Mouse (Mus musculus) heart, postnatal 0 days (tissue): ENCODE measurements around the gene Pde4c. TPM values are rescaled to one million over a fixed set of nuclear protein-coding genes. Genes with fewer than 3 reads are reported as not detected.
A peak's percentile ranks its signal among the peaks of the same experiment; 100 is the strongest.

Experiments
- ATAC-seq: fragments of 200-750 bp; cut with Nextera tagmentation; 2 replicates; pipeline ENCODE4 v1.8.0; 2017; ENCODE audit warnings: low read depth, moderate number of reproducible peaks, moderate library complexity; ENCODE audit not compliant: insufficient read depth
- DNase-seq: peaks from one replicate; pipeline ENCODE4 v3.0.0-alpha.2; 2016; ENCODE audit warnings: low spot score
- H3K27ac ChIP-seq: fragments of 300-500 bp; sonication (generic); 2 replicates; pipeline ENCODE4 v1.5.1; 2014; ENCODE audit warnings: low read depth, mild to moderate bottlenecking
- H3K27me3 ChIP-seq: fragments of 300-500 bp; sonication (generic); 2 replicates; pipeline ENCODE4 v1.6.1; 2014; ENCODE audit warnings: low read length, mixed read lengths; ENCODE audit not compliant: control insufficient read depth, insufficient read depth
- H3K36me3 ChIP-seq: fragments of 300-500 bp; sonication (generic); replicated peaks from 2 replicates; pipeline ENCODE4 v1.6.1; 2014; ENCODE audit warnings: low read length, mixed read lengths; ENCODE audit not compliant: control insufficient read depth, insufficient read depth
- H3K4me1 ChIP-seq: fragments of 300-500 bp; sonication (generic); 2 replicates; pipeline ENCODE4 v1.6.1; 2014; ENCODE audit warnings: antibody characterized with exemption; ENCODE audit not compliant: control insufficient read depth, insufficient read depth
- H3K4me2 ChIP-seq: fragments of 300-500 bp; sonication (generic); 2 replicates; pipeline ENCODE4 v1.6.1; 2014; ENCODE audit warnings: low read depth, mild to moderate bottlenecking, low read length, moderate library complexity
- H3K4me3 ChIP-seq: fragments of 300-500 bp; sonication (generic); 2 replicates; pipeline ENCODE4 v1.5.1; 2014; ENCODE audit warnings: low read depth, low read length
- H3K9ac ChIP-seq: fragments of 300-500 bp; sonication (generic); replicated peaks from 2 replicates; pipeline ENCODE4 v1.6.1; 2014; ENCODE audit warnings: low read depth, low read length, mixed read lengths
- H3K9me3 ChIP-seq: fragments of 300-500 bp; sonication (generic); replicated peaks from 2 replicates; pipeline ENCODE4 v1.6.1; 2016; ENCODE audit warnings: low read length; ENCODE audit not compliant: control insufficient read depth
- CTCF ChIP-seq: IDR thresholded peaks from 2 replicates; pipeline ENCODE4 v1.5.1; 2016; ENCODE audit warnings: antibody characterized with exemption, control low read depth, low read depth
- EP300 ChIP-seq: IDR thresholded peaks from 2 replicates; pipeline ENCODE4 v1.6.1; 2016; ENCODE audit warnings: antibody characterized with exemption, low read depth
- WGBS: fragments of 180-500 bp; shearing (Covaris S2); extraction: QIAGEN DNeasy Blood & Tissue Kit; methylation state at CpG from one replicate; pipeline ENCODE4 v1.1.7; 2014; 5-methylcytosine and 5-hydroxymethylcytosine counted together
- polyA plus RNA-seq: library from polyadenylated mRNA; unstranded; fragments of >200 nt; fragmentation: Nextera tagmentation; extraction: Ambion mirVana; gene quantifications from 2 replicates; pipeline ENCODE4 v1.2.1, GENCODE M21; 2015
- total RNA-seq: library from RNA; depleted of rRNA; stranded (reverse); fragments of >200 nt; gene quantifications from 2 replicates; pipeline ENCODE4 v1.2.3, GENCODE M21; 2014; ENCODE audit warnings: low replicate concordance

Pde4c gene
- total and polyA plus RNA-seq, 2 experiments from 2014 or later: 0.42 to 0.56 TPM

GRCm38 (mm10) chr8:70766571-70767440, 43.3 kb downstream of the Pde4c start:
- no peak overlapping the region for H3K27ac ChIP-seq
- H3K4me2 ChIP-seq: peak overlapping the region; percentile 73
- peaks cover 33% of the 10 kb centered on the region for H3K36me3 ChIP-seq
- H3K27me3 ChIP-seq: no peaks in the 10 kb centered on the region
- no peak for TF ChIP-seq EP300
- no peak for TF ChIP-seq CTCF
- H3K9me3 ChIP-seq: no peaks in the 10 kb centered on the region
- 14% methylated on average over 21 of the region's 21 CpGs for WGBS
- peak overlapping the region; percentile 51 for H3K9ac ChIP-seq
- ATAC-seq (0 out of 2 replicates have a peak, but pooled peaks have one; percentile 8), DNase-seq (no peak)
- peak overlapping the region; percentile 43 for H3K4me3 ChIP-seq
- H3K4me1 ChIP-seq: peaks cover 14% of the 10 kb centered on the region

GRCm38 (mm10) chr8:70767503-70767902, 44.0 kb downstream of the Pde4c start:
- no peak for TF ChIP-seq EP300
- no peak for TF ChIP-seq CTCF
- no peak overlapping the region for H3K27ac ChIP-seq
- no peak for DNase-seq
- H3K4me3 ChIP-seq: no peak overlapping the region
- no peak overlapping the region for H3K9ac ChIP-seq
- H3K9me3 ChIP-seq: no peaks in the 10 kb centered on the region
- H3K27me3 ChIP-seq: no peaks in the 10 kb centered on the region
- WGBS: 77% methylated on average over 6 of the region's 6 CpGs
- no peak for ATAC-seq
- H3K4me2 ChIP-seq: no peak overlapping the region
- peaks cover 14% of the 10 kb centered on the region for H3K4me1 ChIP-seq
- H3K36me3 ChIP-seq: peaks cover 34% of the 10 kb centered on the region

- H3K4me1 ChIP-seq: peaks cover 14% of the 10 kb centered on the region
- peaks cover 34% of the 10 kb centered on the region for H3K36me3 ChIP-seq
- ATAC-seq (no peak), DNase-seq (no peak)
- 93% methylated on average over 32 of the region's 32 CpGs for WGBS
- TF ChIP-seq CTCF (no peak), EP300 (no peak)
- no peak overlapping the region for H3K4me2 ChIP-seq
- H3K27me3 ChIP-seq: no peaks in the 10 kb centered on the region
- H3K9ac ChIP-seq: no peak overlapping the region
- H3K9me3 ChIP-seq: no peaks in the 10 kb centered on the region
- no peak overlapping the region for H3K27ac ChIP-seq
- no peak overlapping the region for H3K4me3 ChIP-seq
These were observed 44.8 kb downstream of the Pde4c start for GRCm38 (mm10) chr8:70768231-70768776.

GRCm38 (mm10) chr8:70768956-70769355, 45.4 kb downstream of the Pde4c start:
- 86% methylated on average over 16 of the region's 16 CpGs for WGBS
- no peak overlapping the region for H3K4me3 ChIP-seq

GRCm38 (mm10) chr8:70769359-70769758, 45.8 kb downstream of the Pde4c start:
- ATAC-seq (peak; percentile 64), DNase-seq (peak; percentile 88)
- TF ChIP-seq EP300 (no peak), CTCF (peak; percentile 100)
- 11% methylated on average over 26 of the region's 26 CpGs for WGBS
- H3K4me1 ChIP-seq: peaks cover 18% of the 10 kb centered on the region
- H3K4me2 ChIP-seq: no peak overlapping the region
- H3K4me3 ChIP-seq: no peak overlapping the region
- H3K27me3 ChIP-seq: no peaks in the 10 kb centered on the region
- no peak overlapping the region for H3K27ac ChIP-seq
- peaks cover 34% of the 10 kb centered on the region for H3K36me3 ChIP-seq
- no peak overlapping the region for H3K9ac ChIP-seq
- H3K9me3 ChIP-seq: no peaks in the 10 kb centered on the region

More at GRCm38 (mm10) chr8:70768956-70769355, 45.4 kb downstream of the Pde4c start:
- Histone ChIP-seq H3K9ac (no peak overlapping the region), H3K36me3 (peaks cover 34% of the 10 kb centered on the region), H3K9me3 (no peaks in the 10 kb centered on the region), H3K27ac (no peak overlapping the region), H3K4me2 (no peak overlapping the region), H3K27me3 (no peaks in the 10 kb centered on the region), H3K4me1 (peaks cover 15% of the 10 kb centered on the region)
- no peak for DNase-seq
- TF ChIP-seq CTCF (no peak), EP300 (no peak)
- no peak for ATAC-seq
